In genomic region chr9:30942512-30943313, GRCm38 (mm10) we compare ENCODE assay signal across 8 mouse cellular contexts. TPM values are rescaled to one million over a fixed set of nuclear protein-coding genes. Genes with fewer than 3 reads are reported as not detected.
DNase-seq lines count a peak whose midpoint lies in the region; ATAC-seq and TF ChIP-seq lines count a peak whose summit lies in the region.

Gene Adamts8, plus strand, starts transcription at chr9:30942562.

- TF ChIP-seq POLR2A in bone marrow macrophage, adult 2 months (IDR thresholded peaks at IDR 0.05; ENCODE audit: borderline replicate concordance, low read depth, low read length) = no peak
- TF ChIP-seq POLR2A in kidney, adult 2 months (IDR thresholded peaks at IDR 0.05; ENCODE audit: low read depth, low read length) = no peak

- peak within 1 kb of the TSS; percentile 45 for H3K4me2 ChIP-seq in liver, embryonic 14.5 days (ENCODE audit: low read depth)

- H3K4me1 ChIP-seq in bone marrow macrophage, adult 2 months (ENCODE audit: control insufficient read depth, insufficient read depth, low read length) = no peaks in the 10 kb centered on the region
- peaks cover 4% of the 10 kb centered on the region; the same call in 1 of the 2 replicates for H3K4me1 ChIP-seq in kidney, adult 2 months (ENCODE audit: control insufficient read depth, insufficient read depth, low read length)
- H3K4me1 ChIP-seq in liver, embryonic 14.5 days (replicated peaks; ENCODE audit: control insufficient read depth in 2 of 2, insufficient read depth in 2 of 2, low read length in 1 of 2) = no peaks in the 10 kb centered on the region

- H3K4me3 ChIP-seq in layer of hippocampus, adult 2 months = peak within 1 kb of the TSS; percentile 74
- peak within 1 kb of the TSS; percentile 35 for H3K4me3 ChIP-seq in bone marrow macrophage, adult 2 months (ENCODE audit: insufficient read depth, low read length)
- peak within 1 kb of the TSS; percentile 4; the same call in 1 of the 2 replicates for H3K4me3 ChIP-seq in kidney, adult 2 months (ENCODE audit: insufficient read depth, low read depth, low read length)
- peak within 1 kb of the TSS in 1 of 2 experiments; percentile 30; a peak in 2 of 4 replicates for H3K4me3 ChIP-seq in liver, embryonic 14.5 days (ENCODE audit: insufficient read depth in 1 of 2, low read depth in 2 of 2, low read length in 2 of 2)

- TF ChIP-seq CTCF in layer of hippocampus, adult 2 months (conservative IDR thresholded peaks at IDR 0.05) = peak; percentile 74
- no peak for TF ChIP-seq CTCF in bone marrow macrophage, adult 2 months (IDR thresholded peaks at IDR 0.05; ENCODE audit: low read depth, low read length)
- 0 out of 2 replicates have a peak, but pooled peaks have one; percentile 13 for TF ChIP-seq CTCF in kidney, adult 2 months (conservative IDR thresholded peaks at IDR 0.05; ENCODE audit: insufficient read depth, insufficient read length, low read depth, low read length)
- no peak for TF ChIP-seq CTCF in liver, embryonic 14.5 days (IDR thresholded peaks at IDR 0.05; ENCODE audit: low read depth)

- no peak within 1 kb of the TSS for H3K9ac ChIP-seq in liver, embryonic 14.5 days (replicated peaks)

- TF ChIP-seq EP300 in liver, embryonic 14.5 days (IDR thresholded peaks at IDR 0.05; ENCODE audit: low read depth) = no peak

- WGBS in kidney, adult 2 months = under 1% methylated on average over 96 of the region's 96 CpGs
- 1% methylated on average over 96 of the region's 96 CpGs for WGBS in liver, embryonic 14.5 days (ENCODE audit: insufficient replicate concordance)

- no peaks in the 10 kb centered on the region for H3K27me3 ChIP-seq in kidney, adult 2 months (replicated peaks; ENCODE audit: control insufficient read depth, insufficient read depth, low read length)
- H3K27me3 ChIP-seq in liver, embryonic 14.5 days (ENCODE audit: control insufficient read depth, insufficient read depth, low read length) = peaks cover 43% of the 10 kb centered on the region

- no peaks in the 10 kb centered on the region for H3K9me3 ChIP-seq in liver, embryonic 14.5 days (ENCODE audit: control insufficient read depth, low read length)

- no peaks in the 10 kb centered on the region for H3K36me3 ChIP-seq in kidney, adult 2 months (ENCODE audit: control insufficient read depth, insufficient read depth, low read length)
- H3K36me3 ChIP-seq in liver, embryonic 14.5 days (replicated peaks; ENCODE audit: control insufficient read depth, insufficient read depth, low read depth) = no peaks in the 10 kb centered on the region

- peak within 1 kb of the TSS; percentile 80 for H3K27ac ChIP-seq in layer of hippocampus, adult 2 months
- no peak within 1 kb of the TSS for H3K27ac ChIP-seq in bone marrow macrophage, adult 2 months (ENCODE audit: insufficient read depth, low read depth, low read length)
- H3K27ac ChIP-seq in kidney, adult 2 months (ENCODE audit: insufficient read depth, low read depth, low read length) = no peak within 1 kb of the TSS
- H3K27ac ChIP-seq in liver, embryonic 14.5 days = no peak within 1 kb of the TSS

- peak in 1 of 2 experiments; percentile 40 for DNase-seq in layer of hippocampus, adult 2 months (ENCODE audit: low spot score in 2 of 2)
- DNase-seq in layer of hippocampus, adult 9-11 months = no peak
- peak; percentile 70 for DNase-seq in gastrocnemius, postnatal 10 days
- DNase-seq in kidney, adult 2 months = no peak
- DNase-seq in liver, embryonic 14.5 days (ENCODE audit: low read depth in 3 of 3, low spot score in 3 of 3) = no peak
- DNase-seq in right cerebral cortex, postnatal 10 days (ENCODE audit: low spot score in 2 of 2) = peak; percentile 73 to 76
- DNase-seq in thymus, postnatal 25 days = no peak

- no peak for ATAC-seq in liver, embryonic 14.5 days (ENCODE audit: insufficient read depth)

RNA-seq across cellular contexts. Expression of gene Adamts8, which starts in this region (rescaled TPM):
- total RNA-seq in layer of hippocampus, adult 2 months (2021) = 1 to 10 TPM; 4.0 to 4.6 TPM
- not detected in 2 replicates for polyA plus RNA-seq in bone marrow macrophage, adult 2 months (2012; ENCODE audit: insufficient read depth, insufficient read length, missing spikeins)
- total RNA-seq in gastrocnemius, postnatal 10 days (2021) = 10 to 100 TPM; 10.1 to 11.8 TPM
- 0.83 and 1.7 TPM in 2 replicates for polyA plus RNA-seq in kidney, adult 2 months (2012; rRNA removed)
- 0.02 and 0.07 TPM in 2 replicates for polyA plus RNA-seq in liver, embryonic 14.5 days (2012; rRNA removed)
- 0.04 and 0.11 TPM in 2 replicates for polyA plus RNA-seq in liver, embryonic 14.5 days (2014; fragmentation: Nextera tagmentation; extraction: Ambion mirVana)

Comparison
In these comparisons a context has a peak if more than half of its experiments do, and no peak if none do; other contexts are left out.
1. DNase-seq: peak in gastrocnemius, postnatal 10 days (single experiment) and right cerebral cortex, postnatal 10 days (2 of 2); none in layer of hippocampus, adult 9-11 months (single experiment), kidney, adult 2 months (single experiment), liver, embryonic 14.5 days (0 of 3) and thymus, postnatal 25 days (single experiment).
2. CTCF ChIP-seq: peak in layer of hippocampus, adult 2 months (single experiment) and kidney, adult 2 months (single experiment); none in bone marrow macrophage, adult 2 months (single experiment) and liver, embryonic 14.5 days (single experiment).